Mouse (Mus musculus): ENCODE results near the gene Vrk1.

Vrk1 gene

DNA sequence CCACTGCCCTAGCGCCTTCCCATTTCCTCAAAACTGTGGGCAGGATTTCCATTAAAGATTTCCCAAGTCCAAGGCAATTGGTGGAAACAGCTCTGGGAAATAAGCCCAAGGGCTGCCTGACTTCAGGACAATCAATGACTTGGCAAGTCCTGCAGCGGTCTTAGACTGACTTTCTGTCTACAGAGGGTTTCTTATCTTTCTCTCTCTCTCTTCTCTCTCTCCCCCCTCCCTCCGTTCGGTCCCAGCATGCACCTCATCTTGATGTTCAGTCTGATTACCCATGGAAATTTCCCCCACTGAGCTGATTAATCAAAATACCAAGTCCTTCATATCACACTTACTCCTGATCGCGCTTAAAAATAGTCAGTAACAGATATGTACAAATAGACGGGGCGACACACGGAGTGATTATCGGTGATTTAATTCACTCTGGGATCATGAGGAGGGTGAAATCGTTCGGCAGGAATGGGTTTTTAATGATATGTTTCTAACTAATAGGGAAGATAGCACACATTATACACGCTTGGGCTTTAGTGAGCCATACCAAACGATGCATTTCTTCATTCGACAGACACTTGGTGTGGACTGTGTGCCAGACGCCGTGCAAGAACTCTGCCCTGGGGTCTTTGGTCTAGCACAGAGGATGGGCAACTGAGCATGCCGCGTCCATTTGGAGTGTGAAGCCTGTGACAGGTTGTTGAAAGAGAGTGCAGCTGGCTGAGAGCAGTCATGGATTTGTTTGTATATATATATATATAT is 12.8 kb upstream of the Vrk1 start:
- no peak for DNase-seq (ENCODE audit: low read depth)

DNA sequence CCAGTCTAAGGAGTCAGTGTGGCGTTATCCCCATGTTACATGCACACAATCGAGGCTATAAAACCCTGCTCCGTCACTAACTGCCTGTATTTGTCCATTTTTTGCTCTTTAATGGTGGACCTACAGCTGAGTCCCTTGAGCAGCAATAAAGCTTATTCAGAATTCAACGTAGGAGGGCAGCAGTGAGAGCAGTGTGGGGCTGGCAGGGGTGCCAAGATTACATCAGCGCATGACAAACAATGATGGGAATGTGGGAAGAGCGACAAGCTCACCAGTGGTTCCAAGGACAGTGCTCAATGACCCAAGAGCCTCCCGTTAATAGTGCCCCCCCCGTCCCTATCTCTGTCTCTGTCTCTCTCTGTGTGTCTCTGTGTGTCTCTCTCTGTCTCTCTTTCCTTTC is 8.3 kb upstream of the Vrk1 start:
- no peak for DNase-seq (ENCODE audit: low read depth)

DNA sequence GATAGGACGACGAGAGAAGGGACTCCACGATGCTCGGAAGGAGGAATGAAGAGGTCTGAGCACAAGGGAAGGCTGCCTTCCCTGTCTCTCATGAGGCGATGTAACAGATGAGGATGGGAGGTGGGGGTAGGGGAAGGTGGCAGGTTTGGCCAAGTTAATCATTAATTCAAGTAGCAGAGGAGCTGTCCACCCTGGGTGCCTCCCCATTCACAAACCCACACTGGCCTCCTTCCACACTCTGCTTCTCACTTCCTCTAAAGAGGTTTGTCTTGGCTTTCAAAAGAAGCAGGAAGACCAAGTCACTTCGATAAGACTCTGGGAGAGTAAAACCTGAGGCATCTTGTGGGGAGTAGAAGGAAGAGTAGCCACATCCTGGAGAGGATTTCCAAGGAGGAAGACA is 5.3 kb upstream of the Vrk1 start:
- DNase-seq (ENCODE audit: low read depth), result no peak

DNA sequence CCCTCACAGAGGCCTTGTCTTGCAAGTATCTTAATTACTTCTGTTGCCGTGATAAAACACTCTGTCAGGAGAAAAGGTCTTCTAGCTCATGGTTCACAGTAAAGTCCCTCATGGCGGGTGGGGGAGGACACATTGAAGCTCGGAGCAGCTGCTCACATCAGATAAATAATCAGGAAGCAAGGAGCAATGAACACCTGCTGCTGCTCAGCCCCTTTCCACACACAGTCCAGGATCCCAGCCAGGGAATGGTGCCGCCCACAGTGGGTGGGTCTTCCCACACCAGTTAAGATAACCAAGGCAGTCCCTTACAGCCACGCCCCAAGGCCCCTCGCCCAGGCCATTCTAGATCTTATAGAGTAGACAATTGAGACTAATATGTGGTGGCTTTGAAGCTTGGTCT is 3.8 kb upstream of the Vrk1 start:
- DNase-seq (ENCODE audit: low read depth), result peak; percentile 54

DNA sequence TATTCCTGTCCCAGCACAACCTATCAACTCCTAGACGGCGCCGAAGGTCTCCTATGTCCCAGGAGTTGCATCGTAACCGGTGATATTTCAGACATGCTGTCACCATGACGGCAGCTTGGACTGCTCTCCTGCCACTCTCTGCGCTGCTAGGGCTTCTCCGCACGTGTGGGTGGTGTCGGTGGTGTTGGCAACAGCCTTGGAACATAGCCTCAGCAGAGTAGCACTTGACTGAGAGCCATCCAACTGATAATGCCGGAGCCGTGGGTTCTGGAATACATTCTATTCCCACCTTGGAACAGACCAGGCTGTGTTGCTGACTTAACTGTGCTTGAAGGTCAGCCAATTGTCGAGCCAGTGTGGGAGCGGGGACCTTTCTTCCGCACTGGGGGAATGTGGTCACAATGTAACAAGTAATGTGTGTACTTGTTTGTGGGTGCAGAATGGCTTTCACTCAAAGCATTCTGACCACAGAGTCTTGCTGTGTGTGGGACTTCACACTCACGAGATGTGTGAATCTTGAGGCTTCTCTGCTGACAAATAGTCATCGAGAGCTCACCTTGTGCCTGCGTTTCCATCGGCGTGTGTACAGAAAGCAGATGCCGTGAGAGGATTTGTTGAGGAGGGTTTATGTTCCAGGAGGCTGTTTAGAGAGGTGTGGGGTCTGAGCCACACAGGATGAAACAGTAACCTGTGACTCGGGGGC is 1.5 kb upstream of the Vrk1 start:
- DNase-seq (ENCODE audit: low read depth), result no peak

DNA sequence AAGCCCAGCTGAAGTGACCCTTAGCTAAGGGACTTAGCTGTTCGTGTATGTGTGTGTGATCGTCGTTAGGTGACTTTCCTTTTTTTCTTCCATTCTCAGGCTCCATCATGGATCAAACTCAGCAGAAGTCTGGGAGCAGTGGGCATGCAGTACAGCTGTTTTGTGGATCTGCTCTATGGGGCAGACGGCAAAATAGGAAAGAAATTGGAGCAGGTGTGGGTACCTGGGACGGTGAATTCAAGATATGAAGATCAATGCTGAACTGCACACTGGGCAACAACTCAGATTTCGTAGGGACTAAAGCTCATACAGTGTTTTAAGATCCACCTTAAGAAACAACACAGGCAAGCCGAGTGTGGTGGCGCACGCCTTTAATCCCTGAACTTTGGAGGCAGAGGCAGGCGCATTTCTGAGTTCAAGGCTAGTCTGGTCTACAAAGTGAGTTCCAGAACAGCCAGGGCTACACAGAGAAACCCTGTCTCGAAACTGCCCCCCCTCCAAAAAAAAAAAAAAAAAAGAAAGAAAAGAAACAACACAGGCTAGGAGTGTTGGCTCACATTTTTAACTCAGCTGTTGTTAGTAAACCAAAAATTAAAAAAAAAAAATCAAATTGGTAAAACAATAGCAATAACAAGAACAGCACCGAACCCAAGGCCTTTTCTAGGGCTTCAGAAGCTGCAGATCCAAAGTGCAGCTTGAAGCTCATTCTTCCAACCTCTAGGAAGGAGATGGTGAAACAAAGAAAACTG is 732 bp upstream of the Vrk1 start:
- DNase-seq (ENCODE audit: low read depth), result no peak

DNA sequence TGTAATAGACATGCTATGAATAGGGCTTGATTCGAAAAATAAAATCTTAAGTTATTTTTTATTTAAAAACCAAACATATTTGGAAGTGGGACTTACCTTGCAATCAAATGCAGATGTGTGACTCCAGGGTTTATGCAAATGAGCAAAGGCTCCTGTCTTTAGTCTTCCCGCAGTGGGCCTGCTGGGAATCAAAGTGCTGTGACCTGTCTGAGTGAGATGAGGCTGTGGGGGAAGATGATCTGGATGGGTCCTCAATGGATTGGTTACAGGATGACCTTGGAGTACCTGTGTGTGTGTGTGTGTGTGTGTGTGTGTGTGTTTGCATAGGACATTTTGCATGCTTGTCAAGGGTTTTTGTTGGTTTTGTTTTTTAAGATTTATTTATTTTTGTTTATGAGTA is 2.1 kb downstream of the Vrk1 start:
- DNase-seq (ENCODE audit: low read depth), result no peak

DNA sequence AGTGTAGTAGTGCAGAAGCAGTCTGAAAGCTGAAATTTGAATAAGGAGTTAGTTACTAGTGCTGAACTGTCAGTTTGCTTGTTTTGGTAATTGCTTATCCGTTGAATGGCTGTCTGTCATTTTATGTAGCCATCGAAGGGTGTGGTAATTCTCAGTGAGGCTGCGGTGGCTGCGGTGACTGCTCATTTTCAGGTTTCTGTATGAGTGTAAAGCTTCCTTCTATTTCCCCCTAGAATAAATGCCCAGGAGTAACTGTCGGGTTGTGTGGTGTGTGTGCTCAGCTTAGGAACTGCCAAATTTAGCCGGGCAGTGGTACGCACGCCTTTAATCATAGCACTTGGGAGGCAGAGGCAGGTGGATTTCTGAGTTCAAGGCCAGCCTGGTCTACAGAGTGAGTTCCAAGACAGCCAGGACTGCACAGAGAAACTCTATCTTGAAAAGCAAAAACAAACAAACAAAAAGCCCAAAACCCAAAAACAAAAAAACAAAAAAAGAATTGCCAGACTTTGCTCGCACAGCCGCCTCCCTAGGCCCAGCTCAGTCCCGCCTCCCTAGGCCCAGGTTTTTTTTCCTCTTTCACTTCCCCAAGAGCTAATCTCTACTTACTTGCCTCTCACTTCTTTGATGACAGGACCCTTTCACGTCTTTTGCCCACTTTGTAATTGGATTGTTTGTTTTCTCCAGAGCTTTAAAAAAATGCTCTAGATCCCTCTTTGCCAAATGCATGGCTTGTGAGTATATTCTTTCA is 6.4 kb downstream of the Vrk1 start:
- DNase-seq (ENCODE audit: low read depth), result no peak

DNA sequence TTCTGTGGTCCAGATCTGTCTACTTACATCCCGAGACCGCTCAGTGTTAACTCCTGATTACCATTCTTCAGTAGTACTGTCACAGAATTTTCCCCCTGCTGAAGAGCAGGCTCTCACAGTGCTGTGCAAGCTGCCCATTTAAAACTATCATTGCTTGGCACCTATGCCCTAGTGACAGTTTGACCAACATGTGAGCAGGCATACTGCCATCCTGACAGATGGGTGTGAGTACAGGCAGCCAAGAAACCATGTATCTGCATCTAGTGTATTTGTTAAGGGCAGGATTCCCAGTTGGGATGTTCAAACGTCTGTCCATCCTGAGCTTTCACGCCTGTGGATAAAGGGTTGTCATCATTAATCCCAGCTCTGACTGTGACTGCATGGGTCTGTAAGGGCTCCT is 10.0 kb downstream of the Vrk1 start:
- no peak for DNase-seq (ENCODE audit: low read depth)

DNA sequence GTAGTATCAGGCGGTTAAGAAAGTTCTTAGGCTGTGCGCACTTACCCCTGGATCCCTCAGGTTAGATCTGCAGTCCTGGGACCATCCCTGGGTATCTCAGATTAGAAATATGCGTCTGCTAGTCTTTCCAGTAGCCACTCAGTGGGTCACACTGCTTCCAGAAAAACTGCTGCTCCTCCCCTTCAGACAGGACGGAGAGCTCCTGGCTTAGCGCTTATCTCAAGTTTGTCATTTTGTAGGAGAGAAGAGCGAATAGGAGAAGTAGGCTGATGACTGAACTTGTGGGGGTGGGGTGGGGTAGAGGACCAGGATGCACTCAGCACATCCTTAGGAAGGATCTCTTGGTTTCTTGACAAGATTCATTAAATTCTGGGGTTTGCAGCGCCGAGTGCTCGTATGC is 13.6 kb downstream of the Vrk1 start:
- DNase-seq (ENCODE audit: low read depth), result peak; percentile 43

DNA sequence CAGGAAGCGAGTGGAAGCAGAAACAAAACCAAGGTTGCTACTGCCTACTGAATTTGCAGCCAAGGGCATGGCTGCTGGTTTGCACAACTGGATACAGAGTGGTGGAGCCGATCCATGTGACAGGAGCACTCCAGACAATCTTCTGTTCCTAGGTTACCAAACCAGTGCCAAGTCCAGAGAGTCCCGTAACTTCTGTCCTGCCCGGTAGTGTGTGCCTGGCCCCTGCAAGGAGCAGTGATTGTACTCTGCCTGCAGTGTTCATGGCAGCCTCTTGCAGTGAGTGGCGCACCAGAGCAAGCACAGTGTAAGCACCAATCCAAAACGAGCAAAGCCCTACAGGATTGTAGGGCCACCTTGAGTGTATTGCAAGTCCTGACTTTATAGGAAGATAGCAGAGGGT is 15.4 kb downstream of the Vrk1 start:
- DNase-seq (ENCODE audit: low read depth), result peak; percentile 58

DNA sequence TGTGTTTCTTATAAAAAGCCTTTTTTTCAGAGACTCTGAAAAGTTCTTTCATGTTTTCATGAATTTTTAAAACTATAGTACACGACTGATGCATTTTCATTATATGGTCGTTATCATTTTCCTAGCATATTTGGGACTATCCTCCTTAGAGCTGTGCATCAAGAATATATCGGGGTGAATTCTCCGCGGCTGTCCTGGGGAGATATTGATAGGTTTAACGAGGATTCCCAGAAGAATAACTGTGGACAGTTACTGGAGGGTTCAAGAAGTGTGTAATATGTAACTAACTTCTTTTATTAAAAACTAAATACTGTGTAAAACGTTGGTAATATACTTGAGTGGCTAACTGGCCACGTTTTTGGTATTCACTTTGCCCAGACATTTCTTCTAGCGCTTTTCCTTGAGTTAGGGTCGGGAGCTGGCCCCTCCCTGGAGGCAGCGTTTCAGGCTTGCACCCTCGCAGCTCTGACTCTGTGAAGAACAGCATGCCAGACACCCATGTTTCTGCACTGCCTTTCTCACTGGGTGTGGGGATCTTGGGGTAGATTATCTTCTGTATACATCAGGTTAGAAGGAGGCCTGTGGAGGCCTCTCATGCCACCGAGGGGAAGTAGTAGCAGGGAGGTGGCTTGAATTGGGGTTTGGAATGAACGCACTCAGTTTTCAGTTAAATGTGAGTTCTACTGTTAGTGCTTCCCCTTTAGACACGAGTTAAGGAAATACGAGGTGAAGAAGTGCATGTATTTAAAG is 16.5 kb downstream of the Vrk1 start:
- peak; percentile 75 for DNase-seq (ENCODE audit: low read depth)

DNA sequence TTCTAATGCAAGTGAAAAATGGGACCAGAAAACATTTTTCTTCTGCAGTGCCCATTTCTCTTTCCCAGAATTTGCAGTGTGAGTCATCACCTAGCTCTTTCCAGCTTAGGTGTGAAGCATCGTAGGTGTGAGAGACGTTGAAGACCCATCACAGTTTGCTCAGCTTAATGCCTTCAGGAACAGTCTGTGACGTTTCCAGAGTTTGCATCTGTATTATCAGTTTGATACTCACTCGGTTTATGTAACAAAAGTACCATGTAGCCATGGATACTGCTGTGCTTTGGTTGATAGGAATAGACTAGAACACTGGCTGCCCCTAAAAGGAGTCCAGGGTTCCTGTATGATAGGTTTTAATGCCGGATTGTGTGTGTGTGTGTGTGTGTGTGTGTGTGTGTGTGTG is 17.3 kb downstream of the Vrk1 start:
- DNase-seq (ENCODE audit: low read depth), result peak; percentile 68

DNA sequence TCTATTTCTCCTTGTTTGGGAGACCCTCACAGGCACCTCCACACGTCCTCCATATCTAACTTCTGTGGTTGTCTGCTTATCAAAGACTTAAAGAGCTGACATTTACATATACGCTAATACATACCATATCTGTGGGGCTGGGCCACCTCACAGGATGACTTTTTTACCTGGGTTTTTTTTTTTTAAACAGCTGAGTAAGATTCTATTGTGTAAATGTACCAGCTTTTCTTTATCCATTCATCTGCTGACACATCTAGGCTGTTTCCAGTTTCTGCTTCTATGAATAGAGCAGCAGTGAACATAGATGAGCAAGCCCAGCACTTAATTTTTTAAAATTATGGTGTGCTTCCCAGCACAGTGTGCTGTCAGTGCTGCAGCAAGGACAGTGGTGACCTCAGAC is 19.6 kb downstream of the Vrk1 start:
- DNase-seq (ENCODE audit: low read depth), result no peak

DNA sequence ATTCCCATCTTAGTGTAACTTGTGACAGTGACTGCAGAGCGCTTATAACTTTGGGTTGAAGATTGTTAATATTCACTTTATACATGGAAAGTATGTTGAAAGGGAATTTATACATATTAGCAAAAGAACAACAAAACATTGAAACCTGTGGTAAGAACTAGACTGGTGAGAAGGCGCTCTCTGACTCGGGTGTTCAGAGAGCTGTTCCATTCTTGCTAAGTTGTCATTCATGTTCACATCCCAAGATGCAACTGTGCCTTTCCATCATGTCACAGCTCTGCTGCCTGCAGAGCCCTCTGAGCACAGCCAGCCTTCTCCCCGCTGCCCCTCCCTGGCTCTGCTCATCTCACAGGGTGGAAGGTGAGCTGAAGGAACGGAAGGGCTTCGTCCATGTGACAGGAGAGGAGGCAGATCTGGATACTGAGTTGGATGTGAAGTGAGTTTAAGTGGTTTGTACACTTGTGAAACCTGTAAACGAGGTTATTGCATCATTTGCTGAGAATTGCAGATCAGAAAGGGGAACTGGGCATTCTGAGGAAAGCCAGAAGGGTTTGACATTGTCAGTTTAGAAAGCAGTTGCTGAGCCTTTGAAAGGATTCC is 20.2 kb downstream of the Vrk1 start:
- no peak for DNase-seq (ENCODE audit: low read depth)

DNA sequence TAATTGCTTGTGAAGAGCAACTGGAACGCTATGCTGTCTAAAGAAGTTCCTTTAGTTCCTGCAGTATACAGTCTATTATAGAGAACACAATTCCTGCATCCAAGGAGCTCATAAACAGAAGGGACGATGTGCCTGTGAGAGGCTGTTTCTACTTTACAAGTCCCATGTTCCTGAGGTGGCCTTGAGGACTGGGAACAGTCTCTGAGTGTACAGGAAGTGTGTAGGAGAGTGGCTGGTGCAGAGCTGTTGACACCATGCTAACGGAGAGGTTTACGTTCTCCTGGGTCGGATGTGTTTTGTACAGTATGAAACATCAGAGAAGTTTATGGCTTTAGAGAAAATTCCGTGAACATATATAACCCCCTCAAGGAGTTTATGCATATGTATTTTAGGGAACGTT is 20.8 kb downstream of the Vrk1 start:
- DNase-seq (ENCODE audit: low read depth), result no peak

DNA sequence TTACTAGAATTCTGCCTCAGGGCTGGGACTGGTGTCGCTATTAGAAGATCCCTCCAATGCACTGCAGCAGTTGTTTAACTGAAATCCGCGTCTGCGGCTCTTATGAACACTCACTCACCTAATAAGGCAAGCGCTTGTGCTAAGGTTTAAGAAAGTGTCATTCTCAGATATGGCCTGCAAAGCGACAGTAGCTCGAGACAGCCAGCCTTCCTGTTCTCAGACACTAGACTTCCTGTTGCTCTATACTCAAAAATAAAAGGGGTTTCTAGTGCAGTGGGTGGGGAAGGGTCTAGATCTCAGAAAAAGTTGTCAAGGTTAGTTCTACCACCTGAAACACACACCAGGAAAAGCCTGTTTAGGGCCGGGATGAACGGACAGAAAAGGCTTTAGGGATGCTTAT is 21.9 kb downstream of the Vrk1 start:
- no peak for DNase-seq (ENCODE audit: low read depth)

DNA sequence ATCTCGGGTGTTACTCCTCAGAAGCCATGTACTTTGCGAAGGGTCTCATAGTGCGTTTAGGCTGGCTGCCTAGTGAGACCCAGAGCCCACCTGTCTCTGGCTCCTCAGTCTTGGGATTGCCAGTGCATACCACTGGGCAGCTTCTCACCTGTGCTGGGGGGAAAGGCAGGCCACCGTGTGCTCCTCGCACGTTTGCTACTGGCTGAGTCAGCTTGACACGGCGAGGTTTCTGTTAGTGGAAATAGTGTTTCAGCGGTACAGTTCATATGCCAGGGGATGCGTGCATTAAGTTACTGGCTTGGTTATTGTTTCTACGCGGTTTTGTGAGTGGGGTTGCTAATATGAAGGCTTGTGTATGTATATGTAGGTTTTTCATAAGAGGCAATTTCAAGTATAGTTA is 22.3 kb downstream of the Vrk1 start:
- DNase-seq (ENCODE audit: low read depth), result no peak

DNA sequence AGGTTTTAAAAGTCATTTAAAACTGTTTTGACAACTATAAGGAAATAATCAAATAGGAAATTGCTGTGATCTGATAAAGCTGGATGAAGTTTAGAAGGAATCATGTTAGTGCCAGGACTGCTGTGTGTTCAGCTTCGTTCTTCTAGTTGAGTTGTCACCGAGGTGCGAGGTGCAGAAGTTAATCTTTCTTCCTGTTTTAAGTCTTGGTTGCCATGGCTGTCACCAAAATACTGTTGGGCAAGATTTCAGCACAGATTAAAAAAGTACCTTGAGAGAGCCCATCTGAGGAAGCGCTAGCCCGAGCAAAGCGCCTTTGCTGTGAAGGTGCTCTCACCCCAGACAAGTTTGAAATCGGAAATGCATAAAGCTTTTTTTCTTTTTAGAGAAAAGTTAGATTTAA is 24.2 kb downstream of the Vrk1 start:
- DNase-seq (ENCODE audit: low read depth), result no peak

DNA sequence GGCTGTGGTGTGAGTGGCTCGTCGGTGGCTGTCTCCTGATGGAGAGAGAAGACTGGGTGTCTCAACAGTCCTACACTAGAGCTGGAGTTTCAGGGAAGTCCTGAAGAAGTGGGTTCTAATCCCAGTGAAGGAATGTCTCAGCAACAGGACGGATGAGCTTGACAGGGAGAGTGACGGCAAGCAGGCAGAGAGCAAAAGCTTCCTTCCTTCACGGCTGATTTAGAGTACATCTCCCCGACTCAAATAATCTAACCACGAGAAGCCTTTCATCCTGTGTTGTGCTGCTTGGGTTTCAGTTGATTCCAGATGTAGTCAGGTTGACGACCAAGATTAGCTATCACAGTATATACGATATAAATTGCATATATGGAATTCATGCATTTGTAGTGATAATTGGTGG is 24.7 kb downstream of the Vrk1 start:
- no peak for DNase-seq (ENCODE audit: low read depth)

DNA sequence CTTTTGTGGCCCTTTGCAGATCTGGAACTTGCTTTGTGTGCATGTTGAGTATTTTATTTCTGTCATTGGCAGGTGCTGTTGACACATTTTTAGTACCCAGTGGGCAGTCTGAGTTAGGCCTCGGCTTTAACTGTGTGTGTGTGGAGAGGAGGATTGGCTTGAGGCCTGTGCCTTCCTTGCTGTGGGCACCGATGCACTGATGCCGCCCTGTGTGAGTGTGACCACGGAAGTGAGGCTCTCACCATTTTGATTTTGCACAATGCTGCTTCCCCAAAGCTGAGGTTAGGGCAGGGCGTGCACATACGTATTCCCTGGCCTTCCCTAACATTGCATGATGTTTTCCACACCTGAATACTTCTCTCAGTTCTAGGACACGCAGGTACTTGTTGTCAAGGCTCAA is 30.2 kb downstream of the Vrk1 start:
- DNase-seq (ENCODE audit: low read depth), result no peak
